Mouse (Mus musculus) frontal cortex, adult (tissue): ENCODE data around the gene Inafm1.
"Not testable (repeated sequence)": the region's sequence is repeated elsewhere in the genome, so short reads cannot be mapped to it uniquely, and the experiment has no call there.

Experiments used
- ATAC-seq: cut with Nextera tagmentation; 2 replicates; pipeline ENCODE4 v1.9.2; 2017; ENCODE audit warnings: mild to moderate bottlenecking, moderate library complexity, mixed read lengths; ENCODE audit not compliant: low TSS enrichment

Inafm1 gene

GRCm38 (mm10) chr7:16297616-16298015, 24.2 kb upstream of the Inafm1 start:
- ATAC-seq, result no peak

GRCm38 (mm10) chr7:16296766-16297390, 23.5 kb upstream of the Inafm1 start:
- peak; percentile 8 for ATAC-seq

DNA sequence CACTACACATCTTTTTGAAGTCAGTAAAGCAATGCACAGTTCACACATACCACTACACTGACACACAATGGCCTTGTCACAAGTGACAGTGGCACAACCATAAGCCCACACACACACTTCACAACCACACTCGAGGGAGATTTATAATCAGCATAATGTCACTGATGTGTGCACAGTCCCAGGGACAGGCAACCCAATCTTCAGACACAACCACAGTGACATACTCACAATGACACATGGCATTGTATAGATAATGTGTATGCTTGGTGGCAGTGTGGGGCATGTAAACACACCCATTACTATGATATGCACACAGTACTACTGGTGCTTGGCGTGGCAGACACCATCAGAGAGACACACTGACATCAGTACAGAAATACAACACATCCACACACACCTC, 22.7 kb upstream of the Inafm1 start:
- no peak for ATAC-seq

DNA sequence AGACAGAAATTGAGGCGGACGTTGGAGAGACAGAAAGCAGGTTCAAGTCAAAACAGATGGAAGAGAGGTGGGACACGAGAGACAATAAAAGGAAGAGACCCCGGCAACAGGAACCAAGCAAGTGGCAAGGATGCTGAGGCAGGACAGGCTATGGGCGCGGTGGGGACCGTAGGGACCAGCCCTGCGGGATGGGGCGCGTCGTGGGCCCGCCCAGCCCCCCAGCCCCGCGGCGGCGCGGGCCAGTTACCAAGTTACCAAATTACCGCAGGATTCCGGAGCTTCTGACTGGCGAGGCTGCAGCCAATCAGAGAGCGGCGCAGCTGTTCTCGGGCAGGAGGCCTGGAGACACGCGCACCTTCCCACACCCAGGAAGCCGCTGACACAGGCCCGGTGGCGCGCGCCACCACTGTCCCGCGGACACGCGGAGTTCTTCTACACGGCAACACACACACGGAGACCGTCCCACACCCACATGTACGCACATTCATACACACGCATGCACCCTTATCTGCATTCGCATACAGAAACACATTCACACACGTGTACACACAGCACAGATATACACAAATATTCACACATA, 22.0 kb upstream of the Inafm1 start:
- ATAC-seq, result peak; percentile 75

GRCm38 (mm10) chr7:16294837-16295236, 21.4 kb upstream of the Inafm1 start:
- peak; percentile 58 for ATAC-seq

DNA sequence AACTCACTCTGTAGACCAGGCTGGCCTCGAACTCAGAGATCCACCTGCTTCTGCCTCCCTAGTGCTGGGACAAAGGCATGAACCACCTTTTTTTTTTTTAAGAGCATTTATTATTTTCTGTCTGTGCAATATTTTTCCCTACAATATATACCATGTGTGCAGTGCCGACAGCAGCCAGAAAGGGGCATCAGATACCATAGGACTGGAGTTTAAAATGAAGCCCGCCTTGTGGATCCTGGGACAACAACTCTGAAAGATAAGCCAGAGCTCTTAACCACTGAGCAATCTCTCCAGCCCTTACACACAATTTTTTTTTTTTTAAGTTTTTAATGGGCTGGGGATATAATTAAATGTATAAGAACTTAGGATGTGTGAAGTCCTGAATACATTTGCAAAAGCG, 20.9 kb upstream of the Inafm1 start:
- ATAC-seq, result no peak

DNA sequence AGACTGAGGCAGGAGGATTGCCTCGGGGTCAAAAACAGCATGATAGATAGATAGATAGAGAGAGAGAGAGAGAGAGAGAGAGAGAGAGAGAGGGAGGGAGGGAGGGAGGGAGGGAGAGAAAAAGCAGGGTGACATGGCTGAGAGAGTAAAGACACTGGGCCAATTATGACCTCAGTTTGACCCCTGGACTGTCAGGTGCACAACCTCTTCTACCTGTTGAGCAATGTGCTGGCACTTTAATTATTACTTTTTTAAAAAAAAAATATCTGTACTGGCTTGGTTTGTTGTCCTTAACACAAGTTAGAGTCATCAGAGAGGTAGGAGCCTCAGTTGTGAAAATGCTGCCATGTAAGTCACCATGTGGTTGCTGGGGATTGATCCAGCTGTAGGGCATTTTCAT, 14.4 kb upstream of the Inafm1 start:
- no peak for ATAC-seq

- ATAC-seq, result no peak
Measured at GRCm38 (mm10) chr7:16287016-16287415, 13.6 kb upstream of the Inafm1 start.

DNA sequence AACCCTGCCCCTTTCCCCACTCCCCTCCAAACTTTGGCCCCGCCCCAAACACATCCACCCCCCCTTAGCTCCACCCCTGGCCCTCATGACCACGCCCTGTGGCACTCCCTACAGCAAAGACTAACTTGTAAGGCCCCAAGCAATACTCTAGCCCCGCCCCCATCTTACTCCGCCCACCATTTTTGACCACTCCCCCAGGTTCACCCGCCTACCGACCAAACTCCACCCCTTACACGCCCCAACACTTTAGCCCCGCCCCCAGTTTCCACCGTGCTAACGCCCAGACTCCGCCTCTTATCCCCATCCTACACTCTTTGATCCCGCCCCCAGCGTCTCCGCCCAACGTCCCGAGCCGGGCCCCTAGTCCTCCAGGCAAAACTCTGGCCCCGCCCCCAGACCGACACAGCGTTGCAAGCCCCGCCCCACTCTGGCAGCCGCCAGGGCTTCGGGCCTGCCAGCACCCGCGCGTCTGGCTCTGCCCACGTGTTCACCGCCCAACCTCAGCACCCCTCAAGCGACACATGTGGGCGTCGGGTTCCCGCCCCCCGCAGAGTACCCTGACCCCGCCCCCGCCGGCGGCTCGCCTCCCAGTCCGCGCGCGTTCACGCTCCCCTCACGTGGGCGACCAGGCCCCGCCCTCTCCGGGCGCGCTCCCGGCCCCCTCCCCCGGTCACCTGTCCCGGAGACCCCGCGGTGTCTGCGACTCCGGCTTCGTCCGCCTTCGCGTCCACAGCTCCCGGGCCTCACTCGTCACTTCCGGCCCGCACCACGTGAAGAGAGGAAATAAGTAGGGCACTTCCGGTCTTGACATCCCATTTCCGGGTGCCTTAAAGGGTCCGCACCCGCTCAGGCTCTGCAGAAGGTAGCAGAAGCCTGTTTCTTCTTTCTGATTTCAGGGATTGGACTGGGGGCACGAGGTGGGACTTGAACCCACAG, 12.9 kb upstream of the Inafm1 start, which contains the start of gene Ccdc9:
Ccdc9 (minus strand) TSS at position 770 of the 936 bp plus-strand sequence.
- ATAC-seq, result peak; percentile 92

- peak; percentile 32 for ATAC-seq
Measured at GRCm38 (mm10) chr7:16285450-16286025, 12.1 kb upstream of the Inafm1 start.

GRCm38 (mm10) chr7:16284904-16285303, 11.5 kb upstream of the Inafm1 start:
- ATAC-seq, result no peak

GRCm38 (mm10) chr7:16284001-16284400, 10.6 kb upstream of the Inafm1 start:
- ATAC-seq, result no peak

- no peak for ATAC-seq
Measured at GRCm38 (mm10) chr7:16282334-16282733, 8.9 kb upstream of the Inafm1 start.

- ATAC-seq, result no peak
Measured at GRCm38 (mm10) chr7:16280721-16281120, 7.3 kb upstream of the Inafm1 start.

- ATAC-seq, result no peak
Measured at GRCm38 (mm10) chr7:16274922-16275890, 1.8 kb upstream of the Inafm1 start.

DNA sequence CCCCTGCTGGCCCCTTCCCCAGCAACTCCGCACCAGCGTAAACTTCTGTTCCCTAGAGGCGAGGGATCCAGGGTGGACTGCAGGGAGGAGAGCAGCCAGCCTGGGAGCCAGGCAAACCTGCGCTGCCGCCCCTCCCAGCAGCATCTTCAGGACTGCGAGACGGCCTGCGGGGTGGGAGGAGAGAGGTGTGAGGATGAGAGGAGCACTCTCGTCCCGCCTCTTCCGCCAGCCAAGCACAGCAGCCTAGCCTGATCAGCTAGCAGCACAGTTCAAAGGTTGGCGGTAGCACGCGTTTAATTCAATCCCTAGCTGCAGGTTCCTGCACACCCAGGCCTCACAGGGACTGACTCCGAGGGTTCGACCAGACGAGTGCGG, 336 bp upstream of the Inafm1 start:
- ATAC-seq, result peak; percentile 56

GRCm38 (mm10) chr7:16272681-16273080, 736 bp downstream of the Inafm1 start:
- ATAC-seq, result peak; percentile 69

DNA sequence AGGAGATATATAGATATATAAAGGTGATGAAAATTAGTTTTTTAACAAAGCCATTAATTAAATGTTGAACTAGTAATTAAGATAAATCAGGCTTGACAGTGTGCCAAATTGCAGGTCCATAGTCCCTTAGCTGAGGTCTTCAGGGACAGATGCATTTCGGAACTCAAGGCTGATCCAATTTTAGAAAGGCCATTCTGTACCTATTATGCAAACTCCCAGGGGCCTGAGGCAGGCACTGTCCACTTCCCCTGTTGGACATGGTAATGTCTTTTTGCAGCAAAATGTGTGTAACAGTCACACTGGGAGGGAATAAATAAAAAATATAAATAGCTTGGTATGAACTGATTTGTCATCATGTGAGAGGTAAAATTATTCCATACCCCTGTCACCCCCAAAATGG, 2.3 kb downstream of the Inafm1 start:
- ATAC-seq, result no peak

GRCm38 (mm10) chr7:16266593-16266992, 6.8 kb downstream of the Inafm1 start:
- ATAC-seq, result not testable (repeated sequence)

DNA sequence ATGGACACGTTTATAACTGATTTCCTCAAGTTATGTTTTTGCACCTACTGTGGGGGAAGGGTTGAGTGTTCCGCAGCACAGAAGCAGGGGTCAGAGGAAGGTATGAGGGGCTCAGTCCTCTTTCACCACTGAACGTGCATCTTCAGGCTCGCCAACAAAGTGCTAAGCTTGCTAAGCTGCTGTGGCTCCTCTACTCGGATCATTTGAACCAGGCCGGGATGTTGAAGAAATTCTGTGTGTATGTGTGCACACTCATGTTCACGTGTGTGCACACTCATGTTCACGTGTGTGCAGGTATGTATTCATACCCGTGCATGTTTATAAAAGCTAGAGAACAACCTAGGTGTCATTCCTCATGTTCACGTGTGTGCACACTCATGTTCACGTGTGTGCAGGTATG, 7.6 kb downstream of the Inafm1 start:
- no peak for ATAC-seq

GRCm38 (mm10) chr7:16263843-16264242, 9.6 kb downstream of the Inafm1 start:
- no peak for ATAC-seq
